Mouse (Mus musculus): ENCODE measurements around the gene Adamts18. TPM values are rescaled to one million over a fixed set of nuclear protein-coding genes. Genes with fewer than 3 reads are reported as not detected.

Gene Adamts18
- polyA plus RNA-seq, 1 experiment from 2014 or later: 14.3 TPM

DNA sequence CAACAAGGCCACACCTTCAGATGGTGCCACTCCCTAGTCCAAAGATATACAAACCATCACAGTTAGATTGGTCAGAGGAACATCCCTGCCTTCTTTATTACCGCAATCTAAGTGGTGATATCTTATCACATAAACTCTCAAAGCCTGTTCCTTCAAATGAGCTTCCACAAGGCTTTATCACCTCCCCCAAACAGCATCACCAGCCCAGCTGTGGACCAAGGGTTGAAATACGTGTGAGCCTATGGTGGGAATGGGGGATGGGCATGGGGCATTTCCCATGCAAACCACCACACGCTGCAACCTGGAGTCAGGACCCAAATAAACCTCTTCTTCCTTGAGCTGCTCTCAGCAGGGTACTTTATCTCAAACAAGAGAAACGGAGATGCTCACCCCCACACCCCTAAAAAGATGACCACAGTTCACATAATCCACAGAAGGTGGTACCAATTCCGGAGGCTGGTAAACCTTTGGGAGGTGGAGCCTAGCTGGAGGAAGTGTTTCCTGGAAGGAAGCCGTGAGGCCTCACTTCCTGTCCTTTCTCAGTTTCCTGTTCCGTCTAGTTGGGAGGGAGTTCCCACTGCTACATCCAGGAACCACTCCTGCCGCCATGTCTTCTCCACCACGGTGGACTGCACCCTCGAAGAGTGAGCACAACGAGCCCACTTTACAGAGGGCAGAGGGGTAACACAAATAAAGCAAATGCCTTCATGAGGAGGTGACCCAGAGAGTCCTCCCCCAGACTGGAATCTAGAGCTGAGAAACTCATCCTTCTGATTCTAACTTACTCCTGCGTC lies 11.5 kb upstream of the Adamts18 start:
- H3K4me3 ChIP-seq: no peak overlapping the region
- WGBS: 91% methylated on average over 12 of the region's 12 CpGs
- no peak for ATAC-seq
- no peaks in the 10 kb centered on the region for H3K36me3 ChIP-seq (ENCODE audit: poor library complexity, severe bottlenecking)
- no peaks in the 10 kb centered on the region for H3K27me3 ChIP-seq
- H3K27ac ChIP-seq: no peak overlapping the region
- no peak overlapping the region for H3K9ac ChIP-seq
- no peak overlapping the region for H3K4me2 ChIP-seq
- H3K9me3 ChIP-seq (replicated peaks): no peaks in the 10 kb centered on the region
- H3K4me1 ChIP-seq: peaks cover 9% of the 10 kb centered on the region; the same call in 1 of the 2 replicates

DNA sequence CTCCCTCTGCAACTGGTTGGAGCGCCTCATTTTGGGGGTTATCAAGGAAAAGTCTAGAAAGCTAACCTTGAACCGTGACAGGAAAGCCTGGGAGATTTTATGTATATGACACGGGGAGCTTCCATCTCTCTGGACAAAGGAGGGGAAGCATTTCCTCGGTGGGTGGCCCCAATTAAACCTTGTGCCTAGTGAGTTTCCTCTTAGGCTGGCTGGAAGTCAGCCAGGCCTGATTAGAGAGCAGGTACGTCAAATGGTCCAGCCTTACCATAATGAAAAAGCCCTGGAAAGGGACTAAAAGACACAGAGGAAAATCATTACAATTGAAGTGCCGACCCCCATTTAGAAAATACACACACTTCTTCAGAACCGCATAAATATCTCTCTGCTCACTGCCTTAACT lies 10.3 kb upstream of the Adamts18 start:
- no peak for ATAC-seq
- peaks cover 9% of the 10 kb centered on the region; the same call in 1 of the 2 replicates for H3K4me1 ChIP-seq
- 29% methylated on average over 7 of the region's 7 CpGs for WGBS
- H3K27ac ChIP-seq: no peak overlapping the region
- H3K9ac ChIP-seq: no peak overlapping the region
- H3K36me3 ChIP-seq (ENCODE audit: poor library complexity, severe bottlenecking): no peaks in the 10 kb centered on the region
- no peak overlapping the region for H3K4me2 ChIP-seq
- H3K27me3 ChIP-seq: no peaks in the 10 kb centered on the region
- no peaks in the 10 kb centered on the region for H3K9me3 ChIP-seq (replicated peaks)
- no peak overlapping the region for H3K4me3 ChIP-seq

DNA sequence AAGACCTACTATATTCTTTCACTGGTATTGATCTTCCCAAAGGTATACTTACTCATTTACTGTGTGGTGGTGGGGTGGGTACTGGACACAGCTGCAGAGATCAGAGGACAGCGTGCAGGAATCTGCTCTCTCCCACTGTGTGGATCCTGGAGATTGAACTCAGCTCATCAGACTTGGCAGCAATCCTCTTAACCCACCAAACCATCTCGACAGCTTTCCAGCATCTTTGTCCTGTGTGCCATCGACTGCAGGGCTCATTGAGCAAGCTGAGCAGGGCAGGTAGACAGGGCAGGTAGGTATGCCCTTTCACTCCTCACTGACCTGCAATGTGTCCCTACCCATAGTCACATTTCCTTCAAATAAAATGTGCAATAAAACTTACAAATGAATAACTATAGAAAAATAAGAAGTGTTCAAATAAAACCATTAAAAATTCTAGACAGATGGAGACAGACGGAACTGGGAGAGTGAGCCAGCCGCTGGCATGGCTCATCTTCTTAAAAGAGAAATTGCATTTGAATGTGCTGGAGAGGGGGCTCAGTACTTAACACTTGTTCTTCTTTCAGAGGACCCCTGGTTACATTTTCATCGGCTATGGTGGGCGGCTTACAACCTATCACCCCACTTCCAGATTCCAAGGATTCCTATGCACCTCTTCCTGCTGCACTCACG lies 6.2 kb upstream of the Adamts18 start:
- no peak overlapping the region for H3K4me2 ChIP-seq
- 0 out of 2 replicates have a peak, but pooled peaks cover 3% of the 10 kb centered on the region for H3K27me3 ChIP-seq
- no peak overlapping the region for H3K4me3 ChIP-seq
- no peaks in the 10 kb centered on the region for H3K36me3 ChIP-seq (ENCODE audit: poor library complexity, severe bottlenecking)
- ATAC-seq: no peak
- H3K9me3 ChIP-seq (replicated peaks): no peaks in the 10 kb centered on the region
- WGBS: 79% methylated on average over 8 of the region's 8 CpGs
- peaks cover 9% of the 10 kb centered on the region; the same call in 1 of the 2 replicates for H3K4me1 ChIP-seq
- no peak overlapping the region for H3K9ac ChIP-seq
- no peak overlapping the region for H3K27ac ChIP-seq

DNA sequence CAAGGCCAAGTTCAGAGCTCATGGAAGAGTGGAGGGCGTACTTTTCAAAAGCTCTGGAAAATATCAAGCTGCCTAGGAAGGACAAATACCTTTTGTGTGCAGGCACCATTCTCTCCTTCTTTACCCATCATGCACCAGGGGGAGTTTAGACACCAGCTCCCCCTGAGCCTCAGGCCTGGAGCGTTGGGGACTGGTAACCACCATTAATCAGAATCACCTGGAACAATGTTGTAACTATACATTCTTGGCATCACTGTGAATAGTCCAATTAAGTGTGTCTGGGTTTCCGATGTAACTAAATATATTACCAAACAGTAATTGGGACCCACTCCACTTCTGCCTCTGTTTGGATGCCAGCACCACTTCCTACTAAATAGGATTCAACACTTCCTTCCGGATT lies 5.2 kb upstream of the Adamts18 start:
- Histone ChIP-seq H3K9ac (no peak overlapping the region), H3K4me2 (no peak overlapping the region), H3K4me3 (no peak overlapping the region), H3K27ac (no peak overlapping the region), H3K36me3 (ENCODE audit: poor library complexity, severe bottlenecking) (no peaks in the 10 kb centered on the region), H3K27me3 (peaks cover 3% of the 10 kb centered on the region; the same call in 1 of the 2 replicates), H3K9me3 (replicated peaks) (no peaks in the 10 kb centered on the region), H3K4me1 (peaks cover 10% of the 10 kb centered on the region)
- 69% methylated on average over 4 of the region's 4 CpGs for WGBS
- ATAC-seq: no peak

DNA sequence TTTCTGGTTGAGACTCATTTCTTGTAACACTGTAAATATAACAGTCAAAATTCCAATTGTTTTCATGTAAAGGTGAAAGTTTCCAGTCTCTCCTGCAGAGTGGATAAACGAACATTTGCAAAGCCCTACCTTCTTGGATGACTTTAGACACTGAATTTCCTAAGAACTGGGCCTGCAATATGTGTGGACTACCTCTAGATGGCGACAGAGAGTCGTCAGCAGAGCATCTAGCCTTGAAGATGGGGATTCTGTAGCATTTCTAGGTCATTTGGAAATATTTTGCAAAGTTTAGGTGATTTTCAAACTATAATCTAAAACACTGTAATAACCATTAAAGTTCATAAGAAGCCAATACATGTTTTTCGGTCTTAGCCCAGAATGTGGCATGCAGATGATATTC lies 3.1 kb upstream of the Adamts18 start:
- Histone ChIP-seq H3K4me2 (no peak overlapping the region), H3K9me3 (replicated peaks) (no peaks in the 10 kb centered on the region), H3K4me1 (peaks cover 18% of the 10 kb centered on the region), H3K36me3 (ENCODE audit: poor library complexity, severe bottlenecking) (no peaks in the 10 kb centered on the region), H3K27me3 (peaks cover 9% of the 10 kb centered on the region), H3K9ac (no peak overlapping the region), H3K27ac (no peak overlapping the region), H3K4me3 (no peak overlapping the region)
- ATAC-seq: no peak
- 45% methylated on average over 4 of the region's 4 CpGs for WGBS

DNA sequence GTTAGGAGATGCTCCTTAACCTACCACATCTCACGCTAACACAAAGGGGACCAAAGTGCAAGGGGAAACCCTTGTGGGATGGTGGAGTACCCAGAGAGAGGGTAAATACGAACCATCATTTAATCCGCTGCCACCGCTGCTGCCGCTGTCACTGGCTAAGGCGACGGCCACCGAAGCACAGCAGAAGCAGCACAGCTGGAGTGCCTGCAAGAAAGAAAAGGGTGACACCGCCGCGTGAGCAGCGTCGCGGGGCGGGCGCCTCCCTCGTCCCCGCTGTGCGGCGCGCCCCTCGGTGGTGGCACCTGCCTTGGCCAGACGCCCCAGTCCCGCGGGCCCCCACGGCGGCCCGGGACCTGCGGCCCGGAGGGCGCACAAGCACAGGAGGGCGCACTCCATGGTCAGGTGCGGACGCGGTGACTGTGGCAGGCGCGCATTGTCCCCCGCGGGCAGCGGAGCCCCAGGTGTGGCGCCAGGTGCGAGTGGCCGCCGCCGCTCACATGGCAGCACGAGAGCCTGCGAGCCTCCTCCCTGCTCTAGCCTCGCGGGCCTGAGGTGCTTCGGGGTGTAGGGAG lies 371 bp downstream of the Adamts18 start:
- H3K4me3 ChIP-seq: peak overlapping the region; percentile 71
- H3K9me3 ChIP-seq (replicated peaks): no peaks in the 10 kb centered on the region
- peak; percentile 61 for ATAC-seq
- peak overlapping the region; percentile 86 for H3K9ac ChIP-seq
- WGBS: under 1% methylated on average over 49 of the region's 50 CpGs
- H3K27me3 ChIP-seq: peaks cover 10% of the 10 kb centered on the region
- peak overlapping the region; percentile 99 for H3K4me2 ChIP-seq
- H3K36me3 ChIP-seq (ENCODE audit: poor library complexity, severe bottlenecking): no peaks in the 10 kb centered on the region
- peak overlapping the region; percentile 79 for H3K27ac ChIP-seq
- H3K4me1 ChIP-seq: peaks cover 35% of the 10 kb centered on the region

DNA sequence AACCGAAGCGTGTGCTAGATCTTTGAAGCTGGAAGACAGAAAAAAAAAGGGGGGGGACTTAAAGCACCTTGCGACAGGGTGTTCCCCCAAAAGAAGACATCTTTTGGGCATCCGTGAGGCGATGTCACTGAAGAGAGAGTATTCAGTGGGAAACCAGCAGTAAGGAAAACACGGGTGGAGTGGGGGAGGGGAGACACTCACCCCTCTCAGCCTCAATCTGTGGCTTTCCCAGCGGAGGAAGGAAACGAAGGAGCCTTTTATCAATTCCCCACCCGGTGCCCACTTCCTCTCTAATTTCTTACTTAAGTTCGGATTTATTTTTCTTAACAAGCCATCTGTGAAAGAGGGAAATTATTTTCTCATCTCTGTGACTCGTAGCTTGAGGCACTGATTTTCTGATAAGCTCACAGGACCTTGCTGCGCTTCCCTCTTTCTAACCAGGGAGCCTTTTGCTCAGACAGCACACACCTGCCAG lies 895 bp downstream of the Adamts18 start:
- Histone ChIP-seq H3K9me3 (replicated peaks) (no peaks in the 10 kb centered on the region), H3K4me1 (peaks cover 35% of the 10 kb centered on the region), H3K27me3 (peaks cover 10% of the 10 kb centered on the region), H3K4me3 (peak overlapping the region; percentile 71), H3K4me2 (peak overlapping the region; percentile 99), H3K27ac (peak overlapping the region; percentile 79), H3K9ac (peak overlapping the region; percentile 86), H3K36me3 (ENCODE audit: poor library complexity, severe bottlenecking) (no peaks in the 10 kb centered on the region)
- ATAC-seq: no peak
- 19% methylated on average over 12 of the region's 12 CpGs for WGBS

DNA sequence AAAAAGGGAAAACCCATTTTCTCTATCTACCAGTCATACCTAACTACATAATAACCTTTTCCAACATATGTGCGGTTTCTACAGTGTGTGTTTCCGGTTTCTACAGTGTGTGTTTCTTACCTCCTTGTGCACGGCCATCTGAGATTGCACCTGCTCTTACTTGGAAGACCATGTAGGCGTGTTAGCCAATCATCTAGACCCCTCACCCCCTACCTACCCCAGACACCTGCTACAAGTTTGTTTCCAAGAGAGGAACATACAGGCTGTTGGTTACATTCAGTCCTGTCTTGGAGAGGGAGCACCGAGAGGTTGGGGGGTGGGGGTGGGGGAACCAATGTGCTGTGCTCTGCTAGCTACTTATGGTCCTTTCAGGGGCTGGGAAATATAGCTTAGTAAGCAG lies 1.9 kb downstream of the Adamts18 start:
- 70% methylated on average over 5 of the region's 5 CpGs for WGBS
- Histone ChIP-seq H3K36me3 (ENCODE audit: poor library complexity, severe bottlenecking) (no peaks in the 10 kb centered on the region), H3K9ac (no peak overlapping the region), H3K4me2 (peak overlapping the region; percentile 99), H3K27ac (peak overlapping the region; percentile 79; the same call in 1 of the 2 replicates), H3K4me1 (peaks cover 35% of the 10 kb centered on the region), H3K9me3 (replicated peaks) (no peaks in the 10 kb centered on the region), H3K4me3 (peak overlapping the region; percentile 71; the same call in 1 of the 2 replicates), H3K27me3 (peaks cover 10% of the 10 kb centered on the region)
- no peak for ATAC-seq

DNA sequence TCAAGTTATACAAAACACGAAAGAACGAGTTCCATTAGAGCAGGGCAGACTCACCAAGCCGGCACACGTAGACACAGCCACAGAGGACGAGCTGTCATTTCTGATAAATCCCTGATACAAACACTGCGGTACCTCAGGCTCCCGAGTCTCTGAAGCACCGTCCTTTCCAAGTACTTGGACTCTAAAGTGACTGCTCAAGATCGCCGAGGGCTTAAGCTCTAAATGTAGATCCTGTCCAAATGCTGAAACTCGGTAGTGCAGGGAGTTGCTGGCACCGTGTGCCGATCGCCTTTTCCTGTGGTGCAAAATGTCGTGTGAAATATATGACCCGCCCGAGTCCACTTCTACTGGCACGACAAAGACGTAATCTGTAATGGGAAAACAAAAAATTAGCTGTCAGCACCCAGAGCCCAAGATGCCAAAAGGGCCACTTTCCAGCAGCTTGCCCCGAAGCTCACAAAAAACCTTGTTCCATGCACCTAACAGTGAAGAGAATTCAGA lies 3.7 kb downstream of the Adamts18 start:
- peak; percentile 17; the same call in 1 of the 2 replicates for ATAC-seq
- Histone ChIP-seq H3K36me3 (ENCODE audit: poor library complexity, severe bottlenecking) (no peaks in the 10 kb centered on the region), H3K27me3 (peaks cover 7% of the 10 kb centered on the region), H3K4me2 (peak overlapping the region; percentile 48), H3K9me3 (replicated peaks) (no peaks in the 10 kb centered on the region), H3K4me1 (peaks cover 35% of the 10 kb centered on the region), H3K27ac (peak overlapping the region; percentile 44; the same call in 1 of the 2 replicates), H3K9ac (peak overlapping the region; percentile 36), H3K4me3 (peak overlapping the region; percentile 27)
- 37% methylated on average over 20 of the region's 20 CpGs for WGBS

DNA sequence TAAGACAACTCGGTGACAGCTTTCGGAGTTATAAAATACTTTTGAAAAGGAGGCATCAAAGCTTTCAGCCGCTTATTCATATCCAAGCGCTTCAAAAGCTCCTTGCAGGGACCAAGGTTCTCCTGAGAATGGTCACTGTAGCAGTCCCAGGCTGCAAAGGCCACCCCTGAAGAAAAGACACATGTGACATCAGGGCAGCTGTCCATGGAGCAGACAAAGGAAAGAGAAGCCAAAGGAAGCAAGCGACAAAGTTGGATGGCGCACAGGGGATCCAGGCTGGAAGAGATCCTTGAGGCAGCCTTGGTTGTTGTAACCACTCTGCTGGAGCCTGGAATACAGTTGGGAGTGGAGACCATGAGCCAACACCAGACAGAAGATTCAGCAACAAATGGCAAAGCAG lies 10.3 kb downstream of the Adamts18 start:
- Histone ChIP-seq H3K4me1 (peaks cover 13% of the 10 kb centered on the region), H3K27ac (no peak overlapping the region), H3K36me3 (ENCODE audit: poor library complexity, severe bottlenecking) (no peaks in the 10 kb centered on the region), H3K9ac (no peak overlapping the region), H3K4me2 (no peak overlapping the region), H3K9me3 (replicated peaks) (no peaks in the 10 kb centered on the region), H3K27me3 (no peaks in the 10 kb centered on the region), H3K4me3 (no peak overlapping the region)
- no peak for ATAC-seq
- WGBS: 38% methylated on average over 6 of the region's 6 CpGs

DNA sequence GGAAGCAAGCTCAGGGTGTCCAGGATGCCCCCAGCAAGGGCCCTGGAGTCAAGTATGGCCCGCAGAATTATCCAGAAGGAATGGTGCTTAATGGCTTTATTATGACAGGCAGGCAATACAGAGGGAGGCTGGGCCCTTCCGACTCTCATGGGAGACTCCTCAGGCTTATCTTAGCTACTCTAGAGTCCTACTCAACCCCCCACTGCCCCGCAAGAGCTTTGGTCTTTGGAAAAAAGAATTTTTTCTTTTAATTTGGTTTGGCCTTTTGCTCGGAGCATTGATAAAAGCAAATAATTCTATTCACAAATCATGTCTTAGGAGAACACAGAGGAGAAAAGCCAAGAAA lies 11.0 kb downstream of the Adamts18 start:
- Histone ChIP-seq H3K27ac (no peak overlapping the region), H3K27me3 (no peaks in the 10 kb centered on the region), H3K9ac (no peak overlapping the region), H3K4me2 (no peak overlapping the region), H3K4me3 (no peak overlapping the region), H3K36me3 (ENCODE audit: poor library complexity, severe bottlenecking) (no peaks in the 10 kb centered on the region), H3K4me1 (peaks cover 13% of the 10 kb centered on the region), H3K9me3 (replicated peaks) (no peaks in the 10 kb centered on the region)
- 27% methylated on average over 4 of the region's 4 CpGs for WGBS
- ATAC-seq: no peak

All from forebrain, embryonic 13.5 days (tissue).